Mouse (Mus musculus): ENCODE measurements around the gene Gzmm.

Gzmm gene

DNA sequence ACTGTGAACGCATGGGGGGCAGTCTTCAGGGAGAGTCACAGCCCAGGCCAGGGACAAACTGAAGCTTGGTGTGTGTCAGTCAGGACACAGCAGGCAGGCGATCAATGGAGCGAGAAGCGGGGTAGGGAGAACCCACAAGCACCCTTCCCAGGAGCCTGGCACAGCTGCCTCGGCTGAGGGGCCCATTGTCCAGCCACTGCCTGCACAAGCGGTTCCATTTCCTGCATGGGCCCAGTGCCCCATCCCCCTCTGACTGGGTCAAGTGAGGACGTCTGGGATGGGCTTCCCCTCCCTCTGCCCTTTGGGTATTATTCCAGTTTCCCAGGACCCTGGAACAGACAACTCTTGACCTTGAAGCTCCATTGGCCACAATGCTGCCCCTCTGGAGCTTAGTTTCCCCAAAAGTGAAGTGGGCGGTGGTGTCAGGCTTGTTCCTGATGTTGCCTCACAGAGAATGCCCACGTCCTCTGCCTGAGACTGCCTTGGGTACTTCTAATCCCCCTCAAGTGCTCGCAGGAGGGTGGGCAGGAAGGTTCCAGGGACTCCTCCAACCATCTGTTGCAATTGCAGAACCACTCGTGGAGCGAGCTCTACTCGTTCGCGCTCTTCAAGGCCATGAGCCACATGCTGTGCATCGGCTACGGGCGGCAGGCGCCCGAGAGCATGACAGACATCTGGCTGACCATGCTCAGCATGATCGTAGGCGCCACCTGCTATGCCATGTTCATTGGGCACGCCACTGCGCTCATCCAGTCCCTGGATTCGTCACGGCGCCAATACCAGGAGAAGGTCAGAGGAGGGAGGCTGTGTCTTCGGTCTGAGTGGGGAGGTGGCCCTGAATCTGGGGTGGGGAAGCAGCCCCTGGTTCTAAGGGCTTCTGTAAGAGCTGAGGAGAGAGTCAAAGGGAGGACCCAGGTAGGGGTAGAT lies 39.8 kb downstream of the Gzmm start:
- DNase-seq (ENCODE audit: low spot score), result no peak

DNA sequence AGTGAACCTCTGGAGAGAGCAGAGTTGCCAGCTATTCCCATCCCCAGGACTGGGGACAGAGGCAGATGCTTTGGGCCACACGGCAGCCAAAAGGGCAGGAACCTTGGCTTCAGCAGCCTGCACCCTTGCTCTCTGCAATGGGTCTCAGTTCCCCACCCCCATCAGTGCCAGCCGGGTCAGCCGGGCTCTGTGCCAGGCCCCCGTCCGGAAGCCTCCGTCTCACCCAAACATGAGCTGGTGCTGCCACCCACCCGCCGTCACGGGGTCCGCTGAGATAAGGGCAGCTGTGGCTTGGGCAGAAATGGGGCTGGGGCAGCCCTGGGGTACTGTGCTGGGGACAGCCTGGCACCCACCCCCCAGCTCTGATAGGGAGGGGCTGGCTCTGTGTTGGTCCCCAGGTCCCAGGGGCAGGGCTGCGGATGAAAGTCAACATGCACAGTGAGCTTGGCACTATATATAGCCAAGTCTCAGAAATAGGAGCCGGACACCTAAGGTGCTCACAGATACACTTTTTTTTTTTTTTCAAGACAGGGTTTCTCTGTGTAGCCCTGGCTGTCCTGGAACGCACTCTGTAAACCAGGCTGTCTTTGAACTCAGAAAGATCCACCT lies 40.6 kb downstream of the Gzmm start:
- peak; percentile 53 for DNase-seq (ENCODE audit: low spot score)

DNA sequence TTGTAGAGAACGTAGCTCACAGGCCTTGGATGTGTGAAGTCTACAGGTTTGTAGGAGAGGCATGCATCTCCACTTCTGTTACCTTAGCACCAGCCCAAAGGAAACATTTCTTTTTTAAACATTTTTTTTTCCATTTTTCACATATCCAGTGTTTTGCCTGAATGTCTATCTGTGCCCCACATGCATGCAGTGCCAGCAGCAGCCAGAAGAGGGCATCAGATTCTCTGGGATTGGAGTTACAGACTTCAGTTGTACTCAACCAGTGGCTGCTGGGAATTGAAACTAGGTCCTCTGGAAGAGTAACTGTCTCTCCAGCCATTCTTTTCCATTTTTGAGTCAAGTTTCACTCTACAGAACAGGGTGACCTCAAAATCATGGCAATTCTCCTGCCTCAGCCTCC lies 43.7 kb downstream of the Gzmm start:
- no peak for DNase-seq (ENCODE audit: low spot score)

DNA sequence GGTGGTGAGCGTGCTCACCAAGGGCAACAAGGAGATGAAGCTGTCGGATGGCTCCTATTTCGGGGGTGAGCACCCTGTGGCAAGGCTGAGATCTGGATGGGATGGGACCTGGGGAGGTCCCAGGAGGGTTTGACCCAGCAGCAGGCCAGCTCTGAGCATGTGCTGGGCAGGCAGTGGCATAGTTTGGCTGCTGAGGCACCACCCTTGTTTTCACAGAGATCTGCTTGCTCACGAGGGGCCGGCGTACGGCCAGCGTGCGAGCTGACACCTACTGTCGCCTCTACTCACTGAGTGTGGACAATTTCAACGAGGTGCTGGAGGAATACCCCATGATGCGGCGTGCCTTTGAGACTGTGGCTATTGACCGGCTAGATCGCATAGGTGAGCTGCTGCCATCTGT lies 45.0 kb downstream of the Gzmm start:
- no peak for DNase-seq (ENCODE audit: low spot score)

DNA sequence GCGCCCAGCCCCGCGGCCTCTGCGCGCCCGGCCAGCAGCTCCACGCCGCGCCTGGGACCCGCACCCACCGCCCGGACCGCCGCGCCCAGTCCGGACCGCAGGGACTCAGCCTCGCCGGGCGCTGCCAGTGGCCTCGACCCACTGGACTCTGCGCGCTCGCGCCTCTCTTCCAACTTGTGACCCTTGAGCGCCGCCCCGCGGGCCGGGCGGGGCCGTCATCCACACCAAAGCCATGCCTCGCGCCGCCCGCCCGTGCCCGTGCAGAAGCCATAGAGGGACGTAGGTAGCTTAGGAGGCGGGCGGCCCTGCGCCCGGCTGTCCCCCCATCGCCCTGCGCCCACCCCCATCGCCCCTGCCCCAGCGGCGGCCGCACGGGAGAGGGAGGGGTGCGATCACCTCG lies 46.5 kb downstream of the Gzmm start:
- DNase-seq (ENCODE audit: low spot score), result no peak

DNA sequence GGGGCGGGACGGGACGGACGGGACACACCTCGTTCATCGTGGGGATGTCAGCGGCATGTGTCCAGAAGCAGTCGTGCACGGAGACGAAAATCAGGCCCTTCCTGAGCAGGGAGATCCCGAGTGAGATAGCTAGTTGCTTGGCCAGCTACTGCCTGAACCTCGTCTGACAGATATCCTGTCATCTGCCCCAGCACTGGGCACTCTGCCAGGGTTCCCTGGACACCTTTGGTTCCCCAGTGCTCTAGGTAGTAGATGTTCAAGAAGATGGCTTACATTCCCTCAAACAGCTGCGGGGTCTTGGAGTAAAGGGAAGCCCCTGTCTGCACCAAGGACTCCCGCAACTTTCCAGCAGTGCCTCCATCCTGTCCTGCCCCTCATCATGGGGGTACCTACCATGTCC lies 47.9 kb downstream of the Gzmm start:
- DNase-seq (ENCODE audit: low spot score), result no peak

DNA sequence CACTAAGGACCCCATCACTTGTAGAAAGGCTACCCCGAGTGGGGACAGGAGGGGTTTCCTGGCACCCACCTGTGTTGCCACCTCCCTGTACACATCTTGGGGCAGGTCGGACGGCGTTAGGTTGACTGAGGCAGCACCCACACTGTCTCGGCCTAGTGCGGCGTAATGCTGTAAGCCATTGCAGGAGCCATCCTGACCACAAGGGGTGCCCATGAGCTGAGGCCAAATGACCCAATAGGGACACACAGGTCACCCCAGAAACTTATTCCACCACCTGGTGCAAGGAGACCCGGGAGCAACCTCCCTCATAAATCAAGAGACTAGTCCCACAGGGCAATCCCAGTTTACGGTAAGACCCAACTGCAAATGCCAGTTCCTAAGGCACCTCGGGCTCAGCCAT lies 49.4 kb downstream of the Gzmm start:
- DNase-seq (ENCODE audit: low spot score), result no peak

- no peak for DNase-seq (ENCODE audit: low spot score)
Measured at GRCm38 (mm10) chr10:79739234-79739633, 50.4 kb downstream of the Gzmm start.

DNA sequence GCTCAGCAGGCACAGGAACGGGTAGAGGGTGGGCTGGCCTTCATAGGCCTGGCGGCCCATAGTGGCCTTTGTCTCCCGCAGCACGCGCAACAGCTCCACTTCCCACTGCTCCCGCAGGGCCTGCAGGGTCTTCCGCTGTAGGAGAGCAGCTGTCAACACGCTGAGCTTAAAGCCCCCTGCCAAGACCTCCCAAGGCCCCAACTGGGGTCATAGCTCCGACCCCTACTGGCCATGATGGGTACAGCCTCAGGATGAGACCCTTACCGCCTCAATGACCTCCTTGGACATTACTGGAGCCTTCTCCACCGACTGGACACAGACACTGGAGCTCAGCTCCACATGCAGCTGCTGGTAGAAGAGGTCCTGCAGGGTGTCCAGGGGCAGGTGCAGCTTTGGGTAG lies 52.0 kb downstream of the Gzmm start:
- no peak for DNase-seq (ENCODE audit: low spot score)

DNA sequence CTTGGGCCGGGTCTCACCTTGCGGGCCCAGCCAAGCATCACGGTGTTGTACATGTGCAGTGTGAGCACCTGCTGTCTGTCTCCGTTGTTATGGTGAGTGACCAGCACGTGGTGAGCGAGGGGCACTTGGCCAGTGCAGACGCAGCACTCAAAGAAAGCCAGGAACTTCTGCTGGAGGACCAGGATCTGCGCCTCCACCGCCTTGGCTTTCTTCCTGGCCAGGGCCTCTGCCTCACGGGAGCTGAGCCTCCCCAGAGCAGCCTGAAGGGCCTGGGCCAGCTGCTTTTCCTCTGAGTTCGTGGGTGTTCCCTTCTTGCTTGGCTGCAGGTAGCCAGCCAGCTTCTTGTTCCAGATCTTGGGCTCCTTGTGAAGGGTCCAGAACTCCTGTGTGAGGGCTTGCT lies 54.3 kb downstream of the Gzmm start:
- DNase-seq (ENCODE audit: low spot score), result no peak

- DNase-seq (ENCODE audit: low spot score), result no peak
Measured at GRCm38 (mm10) chr10:79743650-79744365, 55.0 kb downstream of the Gzmm start.
